Mouse (Mus musculus): Measurements from ENCODE around the gene Ephx1. TPM values are rescaled to one million over a fixed set of nuclear protein-coding genes. Genes with fewer than 3 reads are reported as not detected.

Ephx1 gene
- polyA plus RNA-seq, 1 experiment from 2014 or later = 1.4 TPM

Other genes with a start within 250 kb of the Ephx1 start
- gene H3f3a, start 207.0 kb downstream of the Ephx1 start, polyA plus RNA-seq (2014; fragmentation: Nextera tagmentation; extraction: Ambion mirVana) = 3,882 and 3,910 TPM in 2 replicates
- gene Sde2, start 169.8 kb downstream of the Ephx1 start, polyA plus RNA-seq (2014; fragmentation: Nextera tagmentation; extraction: Ambion mirVana) = 38.2 and 38.6 TPM in 2 replicates
- gene Lefty2, start 127.8 kb downstream of the Ephx1 start, polyA plus RNA-seq (2014; fragmentation: Nextera tagmentation; extraction: Ambion mirVana) = 0.08 TPM in 1 of 2 replicates, not detected in the other
- 92.7 and 106 TPM in 2 replicates for gene Pycr2, start 116.6 kb downstream of the Ephx1 start, polyA plus RNA-seq (2014; fragmentation: Nextera tagmentation; extraction: Ambion mirVana)
- 0.33 and 0.38 TPM in 2 replicates for gene Lefty1, start 85.9 kb downstream of the Ephx1 start, polyA plus RNA-seq (2014; fragmentation: Nextera tagmentation; extraction: Ambion mirVana)
- 3.1 TPM in 2 replicates for gene Tmem63a, start 78.6 kb downstream of the Ephx1 start, polyA plus RNA-seq (2014; fragmentation: Nextera tagmentation; extraction: Ambion mirVana)
- not detected in 2 replicates for gene 9130409I23Rik, start 30.3 kb upstream of the Ephx1 start, polyA plus RNA-seq (2014; fragmentation: Nextera tagmentation; extraction: Ambion mirVana)
- 36.3 and 40.9 TPM in 2 replicates for gene Nvl, start 123.3 kb upstream of the Ephx1 start, polyA plus RNA-seq (2014; fragmentation: Nextera tagmentation; extraction: Ambion mirVana)
- gene Cnih4, start 123.8 kb upstream of the Ephx1 start, polyA plus RNA-seq (2014; fragmentation: Nextera tagmentation; extraction: Ambion mirVana) = 89.0 and 92.0 TPM in 2 replicates
- gene Wdr26, start 191.1 kb upstream of the Ephx1 start, polyA plus RNA-seq (2014; fragmentation: Nextera tagmentation; extraction: Ambion mirVana) = 28.2 and 32.6 TPM in 2 replicates

All from embryonic facial prominence, embryonic 11.5 days (tissue).